Comparison of ENCODE assay signal across 9 mouse cellular contexts in the genomic region with DNA sequence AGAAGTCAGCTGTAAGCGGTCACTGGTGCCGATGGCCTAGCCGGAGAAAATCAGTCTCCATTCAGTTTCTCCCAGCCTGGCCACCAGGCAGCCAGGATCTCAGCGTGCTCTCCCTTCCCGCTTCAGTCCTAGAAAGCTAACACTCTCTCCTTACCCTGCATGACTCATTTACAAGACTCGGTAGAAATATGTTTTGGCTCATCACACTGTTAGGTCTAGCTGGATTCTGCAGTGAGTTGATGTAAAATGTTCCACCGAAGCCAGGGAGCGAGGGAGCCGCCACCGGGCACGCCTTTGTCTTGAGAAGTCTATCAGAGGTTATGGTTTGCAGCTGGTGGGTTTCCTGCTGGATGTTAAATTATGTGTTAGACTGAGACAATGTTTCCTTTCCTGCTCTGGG.
A peak's percentile ranks its signal among the peaks of the same experiment; 100 is the strongest.
DNase-seq lines count a peak whose midpoint lies in the region; ATAC-seq and TF ChIP-seq lines count a peak whose summit lies in the region.
"Had no signal": no experiment of that assay in that cellular context is flagged by ENCODE, and none has a peak within 500 bp of the region (broad histone marks: within the 10 kb centered on the region; RNA-seq: fewer than 3 reads in every experiment).

No protein-coding gene starts in this region.

- peak overlapping the region; percentile 23; the same call in 1 of the 2 replicates for H3K27ac ChIP-seq in heart, adult 2 months
- no peak overlapping the region for H3K27ac ChIP-seq in midbrain, embryonic 11.5 days (ENCODE audit: low read depth, low read length)
- H3K27ac ChIP-seq: hindbrain, embryonic 15.5 days; neural tube, embryonic 12.5 days had no signal

- TF ChIP-seq POLR2A in heart, adult 2 months (IDR thresholded peaks at IDR 0.05; ENCODE audit: insufficient read depth, low read depth, low read length), result no peak

- ATAC-seq in midbrain, embryonic 11.5 days (ENCODE audit: low FRiP score), result no peak

- peak; percentile 64 for DNase-seq in testis, postnatal 14 days (ENCODE audit: low spot score)
- DNase-seq in testis, postnatal 10 days (ENCODE audit: low spot score), result no peak
- DNase-seq in heart, adult 2 months, result peak in 1 of 2 experiments; percentile 59
- peak; percentile 53 for DNase-seq in kidney, postnatal 10 days
- peak; percentile 27 for DNase-seq in ovary, postnatal 14 days (ENCODE audit: low spot score)
- DNase-seq in thymus, postnatal 36 days, result no peak
- DNase-seq in midbrain, embryonic 11.5 days (ENCODE audit: low spot score, missing footprints), result no peak

- TF ChIP-seq EP300 in heart, adult 2 months (IDR thresholded peaks at IDR 0.05; ENCODE audit: insufficient read depth, low read depth, low read length), result no peak

- 34% methylated on average over 11 of the region's 11 CpGs for WGBS in heart, adult 2 months
- 81% methylated on average over 11 of the region's 11 CpGs for WGBS in midbrain, embryonic 11.5 days

- H3K9me3 ChIP-seq in midbrain, embryonic 11.5 days (ENCODE audit: control insufficient read depth, low read length), result no peaks in the 10 kb centered on the region
- H3K9me3 ChIP-seq: hindbrain, embryonic 15.5 days; neural tube, embryonic 12.5 days had no signal

- H3K36me3 ChIP-seq in heart, adult 2 months (ENCODE audit: control insufficient read depth, insufficient read depth, low read length), result no peaks in the 10 kb centered on the region
- peaks cover 5% of the 10 kb centered on the region; the same call in 1 of the 2 replicates for H3K36me3 ChIP-seq in midbrain, embryonic 11.5 days (ENCODE audit: control insufficient read depth, insufficient read depth, low read length)

- no peaks in the 10 kb centered on the region for H3K79me2 ChIP-seq in heart, adult 2 months (replicated peaks; ENCODE audit: control insufficient read depth, insufficient read depth, low read length)

- no peak overlapping the region for H3K9ac ChIP-seq in heart, adult 2 months (ENCODE audit: low read depth, low read length)
- no peak overlapping the region for H3K9ac ChIP-seq in midbrain, embryonic 11.5 days (ENCODE audit: low read length)
- H3K9ac ChIP-seq: hindbrain, embryonic 15.5 days; neural tube, embryonic 12.5 days had no signal

- TF ChIP-seq CTCF in heart, adult 2 months (IDR thresholded peaks at IDR 0.05), result peak; percentile 12; the same call in 1 of the 2 replicates

- H3K27me3 ChIP-seq in heart, adult 2 months (ENCODE audit: control insufficient read depth, insufficient read depth, low read length), result no peaks in the 10 kb centered on the region
- H3K27me3 ChIP-seq in midbrain, embryonic 11.5 days (ENCODE audit: control insufficient read depth, insufficient read depth, low read length), result no peaks in the 10 kb centered on the region
- H3K27me3 ChIP-seq: hindbrain, embryonic 15.5 days; neural tube, embryonic 12.5 days had no signal

- H3K4me3 ChIP-seq in heart, adult 2 months, result no peak overlapping the region
- H3K4me3 ChIP-seq in midbrain, embryonic 11.5 days (ENCODE audit: low read depth, low read length), result no peak overlapping the region
- H3K4me3 ChIP-seq: hindbrain, embryonic 15.5 days; neural tube, embryonic 12.5 days had no signal

- H3K4me2 ChIP-seq in midbrain, embryonic 11.5 days, result no peak overlapping the region
- H3K4me2 ChIP-seq: hindbrain, embryonic 15.5 days; neural tube, embryonic 12.5 days had no signal

- intact Hi-C loops in heart, adult 2 months (cut with DNase I), result loop anchor here (5.0 kb wide), 1 partner anchor 259 kb away; no protein-coding TSS in a partner anchor

- H3K4me1 ChIP-seq in heart, adult 2 months (ENCODE audit: control insufficient read depth, insufficient read depth, low read length), result 0 out of 2 replicates have a peak, but pooled peaks cover 1% of the 10 kb centered on the region
- H3K4me1 ChIP-seq in midbrain, embryonic 11.5 days (ENCODE audit: control insufficient read depth, insufficient read depth, low read length), result no peaks in the 10 kb centered on the region; the same call in 1 of the 2 replicates

Comparison
In these comparisons a context has a peak if more than half of its experiments do, and no peak if none do; other contexts are left out.
1. DNase-seq: peak in testis, postnatal 14 days (single experiment), kidney, postnatal 10 days (single experiment) and ovary, postnatal 14 days (single experiment); none in testis, postnatal 10 days (single experiment), thymus, postnatal 36 days (0 of 2) and midbrain, embryonic 11.5 days (single experiment).